Mouse (Mus musculus) T-helper 1 cell (primary cell): ENCODE measurements around the gene Trmt44.

Experiments used
- in situ Hi-C: fragments of 300-600 bp; cut with MboI, MseI; formaldehyde crosslinking; loops from one replicate; pipeline ENCODE4 v1.15.1; 2025; ENCODE audit warnings: high pct_unique_total_duplicates

Trmt44 gene

DNA sequence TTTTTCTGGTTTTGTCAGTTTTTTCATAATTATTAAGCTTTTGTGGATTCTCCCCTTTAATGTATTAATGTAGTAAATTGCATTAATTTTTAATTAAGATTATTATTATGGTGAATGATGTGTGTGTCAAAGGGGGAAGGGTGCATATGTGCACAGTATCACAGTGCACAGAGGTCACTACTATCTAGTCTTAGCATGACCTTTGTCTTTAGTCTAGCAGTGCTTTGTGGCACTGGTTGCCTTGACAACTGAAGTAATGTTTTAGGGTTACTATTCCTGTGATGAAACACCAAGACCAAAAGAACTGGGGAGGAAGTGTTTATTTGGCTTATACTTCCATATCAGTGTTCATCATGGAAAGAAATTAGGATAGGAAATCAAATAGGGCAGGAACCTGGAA, 28.7 kb downstream of the Trmt44 start:
- in situ Hi-C loops, result no loop called here

DNA sequence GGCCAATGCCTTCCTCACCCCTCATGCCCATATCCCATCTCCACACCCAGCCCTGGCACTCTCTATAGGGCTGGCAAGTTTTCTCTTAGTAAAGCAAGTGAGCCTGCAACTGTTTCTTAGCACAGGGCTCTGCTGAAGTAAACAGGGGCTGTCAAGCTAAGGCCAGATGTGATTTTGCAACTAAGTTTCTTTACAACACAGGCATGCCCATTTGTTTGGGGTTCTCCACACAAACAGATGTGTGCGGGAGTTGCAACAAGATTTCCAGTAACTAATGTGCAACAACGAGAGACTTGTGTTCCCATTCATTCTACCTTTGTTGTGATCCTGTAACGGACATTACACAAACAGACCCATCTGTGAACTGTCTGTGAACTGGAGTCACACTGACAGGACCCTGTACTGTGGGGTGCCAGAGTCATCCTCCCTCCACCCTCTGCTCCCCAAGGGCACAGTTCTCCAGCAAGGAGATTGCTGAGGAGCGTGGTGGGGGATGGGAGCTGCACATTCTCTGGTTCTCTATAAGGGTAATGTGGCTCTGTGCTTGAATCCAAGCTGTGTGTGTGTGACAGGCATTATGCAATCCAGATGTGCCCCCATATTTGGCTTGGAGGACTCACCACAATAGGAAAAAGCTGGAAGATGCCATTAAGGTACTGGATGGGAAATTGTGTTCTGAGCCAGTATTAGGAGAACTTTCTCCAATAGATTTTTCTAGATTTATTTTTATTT, 33.6 kb downstream of the Trmt44 start:
- in situ Hi-C loops, result no loop called here

DNA sequence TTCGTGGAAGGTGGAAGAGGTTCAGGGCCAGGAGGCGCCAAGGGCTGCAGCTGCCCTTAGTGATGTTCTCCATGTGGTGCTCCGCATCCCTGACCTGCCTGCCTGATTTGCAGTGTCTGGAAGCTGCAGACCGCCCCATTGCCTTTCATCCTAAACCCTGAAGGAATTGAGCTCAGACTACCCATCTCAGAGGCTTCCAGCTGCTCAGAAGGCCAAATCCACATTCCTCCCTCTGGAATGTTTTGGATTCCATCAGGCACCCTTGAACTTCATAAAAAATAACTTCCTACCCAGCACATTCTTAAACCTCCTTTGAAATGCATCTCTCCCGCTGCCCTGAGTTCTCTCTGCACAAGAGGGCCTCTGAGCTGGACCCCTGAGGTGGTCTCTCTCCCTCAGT, 34.3 kb downstream of the Trmt44 start:
- in situ Hi-C loops, result no loop called here

DNA sequence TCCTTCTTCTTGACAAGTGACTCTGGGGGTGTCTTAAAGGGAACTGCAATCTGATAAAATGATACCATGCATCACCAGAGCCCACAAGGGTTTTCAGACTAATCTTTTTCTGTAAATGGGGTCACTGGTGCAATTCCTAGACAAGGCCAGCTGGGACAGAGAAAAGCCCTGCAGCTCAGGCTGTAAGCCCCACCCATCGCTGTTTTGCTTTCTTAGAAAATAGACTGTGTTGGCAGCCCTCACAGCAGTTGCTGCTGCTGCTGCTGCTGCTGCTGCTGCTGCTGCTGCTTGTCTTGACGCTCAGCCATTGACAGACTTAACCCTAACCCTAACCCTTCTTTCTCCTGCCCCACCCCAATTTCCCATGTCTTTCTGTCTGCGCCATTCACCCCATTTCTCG, 35.3 kb downstream of the Trmt44 start:
- in situ Hi-C loops, result no loop called here

DNA sequence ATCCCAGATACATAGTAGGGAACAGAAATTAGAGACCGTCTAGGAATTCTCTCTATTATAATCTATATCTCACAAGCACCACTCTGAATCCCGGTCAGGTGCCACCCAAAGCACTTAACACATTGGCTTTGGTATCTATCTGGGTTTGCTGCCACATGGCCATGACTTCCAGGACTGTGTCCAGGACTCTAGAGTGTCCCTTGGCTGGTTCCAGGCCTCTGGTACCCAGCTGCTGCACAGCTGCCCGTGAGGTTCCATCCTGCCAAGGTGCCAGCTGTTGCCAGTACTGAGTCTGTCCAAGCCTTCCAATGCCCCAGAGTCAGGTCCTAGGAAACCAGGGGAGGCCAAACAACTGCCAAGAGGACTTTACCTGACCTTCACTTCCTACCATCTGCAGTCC, 36.8 kb downstream of the Trmt44 start:
- in situ Hi-C loops, result no loop called here

DNA sequence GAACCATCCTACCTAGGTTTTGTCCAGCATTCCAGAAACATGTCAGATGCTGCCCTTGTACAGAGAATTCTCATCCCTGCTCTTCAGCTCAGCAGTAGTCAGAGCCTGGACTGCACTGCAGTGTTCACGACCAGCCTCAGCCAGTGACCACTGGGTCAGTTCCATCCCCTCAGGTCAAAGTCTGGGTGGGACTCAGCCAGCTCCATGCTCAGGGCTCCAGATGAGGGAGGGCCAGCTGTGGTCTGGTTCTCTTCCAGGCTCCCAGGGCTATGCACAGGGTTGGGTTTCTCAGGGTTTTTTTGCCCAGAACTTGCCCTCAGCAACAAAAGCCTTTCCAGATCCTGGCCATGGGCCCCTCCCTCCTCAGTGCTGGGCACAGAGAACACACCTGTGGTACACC, 37.4 kb downstream of the Trmt44 start:
- in situ Hi-C loops, result no loop called here

DNA sequence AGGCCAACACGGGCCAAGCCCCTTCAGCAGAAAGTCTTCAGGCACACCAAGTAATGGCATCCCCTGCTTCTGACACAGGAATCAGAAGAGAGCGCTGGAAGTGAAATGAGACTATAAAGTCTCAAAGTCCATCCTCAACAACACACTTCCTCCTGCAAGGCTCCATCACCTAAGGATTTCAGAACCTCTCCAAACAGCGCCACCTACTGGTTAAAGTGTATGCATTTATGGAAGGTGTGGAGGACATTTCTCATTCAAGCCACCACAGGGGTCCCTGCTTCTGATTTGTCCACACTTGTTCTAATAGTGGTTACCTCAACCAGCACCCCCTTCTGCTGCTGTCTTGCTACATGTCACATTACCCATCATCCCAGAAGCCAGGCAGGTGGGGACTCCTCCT, 38.6 kb downstream of the Trmt44 start:
- in situ Hi-C loops, result no loop called here

DNA sequence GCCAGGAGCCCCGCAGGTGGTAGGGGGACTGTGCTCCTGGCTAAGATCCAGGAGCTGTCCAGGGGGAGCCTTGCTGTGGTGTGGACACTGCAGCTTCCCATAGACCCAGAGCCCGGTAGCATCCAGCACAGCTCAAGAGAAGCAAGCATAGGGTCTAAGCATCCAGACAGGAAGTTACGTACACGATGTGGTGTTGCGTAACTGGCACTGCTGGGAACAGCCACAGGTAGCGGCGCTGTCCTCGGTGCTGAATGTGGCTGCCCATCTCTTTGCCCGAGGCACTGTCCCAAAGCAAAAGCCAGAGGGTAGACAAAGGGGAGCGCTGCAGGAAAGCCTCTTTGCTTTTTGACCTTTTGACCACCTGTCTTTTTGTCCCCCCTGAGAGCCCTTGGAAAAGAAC, 43.3 kb downstream of the Trmt44 start:
- in situ Hi-C loops, result no loop called here

DNA sequence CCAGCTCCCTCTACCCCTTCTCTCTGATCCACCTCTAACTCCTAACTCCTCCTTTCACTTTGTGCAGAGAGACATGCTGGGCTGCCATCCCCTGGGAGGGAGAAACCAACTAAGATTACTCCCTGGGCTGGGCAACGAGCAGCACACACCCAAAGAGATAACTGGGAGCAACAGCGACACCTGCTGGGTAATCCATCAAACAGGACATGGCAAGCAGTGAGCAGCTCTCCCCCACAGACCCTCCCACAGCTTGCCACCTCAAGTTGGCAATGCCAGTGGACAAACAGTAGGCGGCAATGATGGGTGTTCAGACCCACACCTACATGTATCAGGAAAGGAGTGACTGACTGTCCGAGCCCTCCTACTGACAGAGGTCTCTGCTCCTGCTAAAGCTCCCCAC, 44.4 kb downstream of the Trmt44 start:
- in situ Hi-C loops, result no loop called here

DNA sequence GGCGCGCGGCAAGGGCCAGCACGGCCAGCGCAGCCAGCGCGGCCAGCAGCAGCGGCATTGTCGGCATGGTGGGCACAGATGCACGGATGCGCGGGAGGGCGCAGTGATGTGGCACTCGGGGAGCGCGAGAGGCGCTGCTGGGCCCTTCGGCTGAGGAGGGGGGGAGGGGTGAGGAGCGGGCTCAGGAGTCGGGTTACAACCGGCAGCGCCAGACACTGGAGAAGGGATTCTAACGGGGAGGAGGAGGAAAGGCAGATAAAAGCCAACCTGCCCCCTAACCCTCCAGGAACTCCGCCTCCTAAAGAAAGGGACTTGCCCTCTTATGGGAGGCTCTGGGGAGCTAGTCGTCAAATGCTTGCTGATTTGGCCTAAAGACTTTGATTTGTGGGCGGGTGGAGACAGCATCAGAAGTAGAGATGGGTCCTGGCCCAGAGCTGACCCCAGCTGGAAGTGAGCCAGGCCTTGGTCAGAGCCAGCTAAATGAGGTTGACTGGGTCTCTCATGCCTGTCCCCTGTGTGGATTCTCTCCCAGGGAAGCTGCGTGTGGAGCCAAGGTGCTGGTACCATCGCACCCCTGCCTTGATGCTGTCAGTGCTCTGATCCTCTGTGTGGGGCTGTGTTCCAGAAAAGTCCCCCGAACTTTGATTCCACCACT, 49.3 kb downstream of the Trmt44 start, which contains the start of gene Cpz:
Gene Cpz, minus strand, starts transcription at position 230 of the 655 bp plus-strand sequence.
- in situ Hi-C loops, result no loop called here

DNA sequence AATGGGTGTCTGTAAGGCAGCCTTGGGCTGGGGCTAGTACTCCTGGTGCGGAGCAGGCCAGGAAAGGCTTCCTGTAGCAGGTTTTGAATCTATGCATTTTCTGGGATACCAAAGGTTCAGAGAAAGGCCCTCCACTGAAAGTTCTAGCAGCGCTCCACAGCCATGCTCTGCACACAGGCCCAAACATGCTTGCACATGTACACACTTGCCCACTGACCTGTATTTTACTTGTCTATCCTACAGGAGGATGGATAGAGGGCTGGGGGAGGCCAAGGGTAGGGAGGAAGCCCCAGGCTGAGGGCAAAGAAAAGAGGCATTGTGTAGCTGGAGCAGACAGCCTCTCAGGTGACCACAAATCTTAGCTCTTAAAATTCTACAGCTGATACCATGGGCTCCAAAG, 50.5 kb downstream of the Trmt44 start:
- in situ Hi-C loops, result no loop called here

DNA sequence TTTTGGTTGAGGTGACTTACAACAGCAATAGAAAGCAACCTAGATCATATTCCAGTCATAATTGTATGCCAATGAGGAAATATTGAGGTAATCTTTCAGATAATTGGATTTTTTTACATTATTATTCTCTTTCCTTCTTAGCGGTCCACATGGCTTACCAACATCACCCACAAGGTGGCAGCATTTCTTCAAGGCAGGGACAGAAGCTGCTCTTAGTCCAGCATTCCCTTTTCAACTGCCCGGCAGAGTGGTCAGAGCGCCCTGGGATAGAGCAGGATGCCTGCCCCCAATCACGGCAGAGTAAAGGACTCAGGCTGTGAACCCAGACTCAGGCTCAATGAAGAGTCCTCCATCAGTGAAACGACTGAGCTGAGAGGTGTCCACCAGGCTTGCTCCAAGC, 51.1 kb downstream of the Trmt44 start:
- in situ Hi-C loops, result no loop called here

DNA sequence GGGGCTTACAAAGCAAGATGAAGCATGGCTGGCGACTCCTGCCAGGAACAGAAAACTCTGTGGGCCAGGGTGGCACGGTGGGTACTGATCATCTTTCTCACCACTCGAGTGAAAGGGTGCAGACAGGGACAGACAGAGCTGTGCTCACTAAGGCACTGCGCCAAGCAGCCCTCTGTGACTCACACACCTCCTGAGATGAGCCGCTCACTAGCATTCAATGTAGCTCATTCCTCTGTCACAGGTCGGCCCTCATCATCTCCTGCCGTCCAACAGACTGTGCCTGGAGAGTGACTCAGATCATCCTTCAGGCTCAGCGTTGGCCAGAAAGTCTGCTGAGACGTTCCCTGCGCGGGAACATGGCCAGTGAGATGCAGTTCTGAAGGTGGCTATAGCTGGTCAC, 58.1 kb downstream of the Trmt44 start:
- in situ Hi-C loops, result no loop called here

DNA sequence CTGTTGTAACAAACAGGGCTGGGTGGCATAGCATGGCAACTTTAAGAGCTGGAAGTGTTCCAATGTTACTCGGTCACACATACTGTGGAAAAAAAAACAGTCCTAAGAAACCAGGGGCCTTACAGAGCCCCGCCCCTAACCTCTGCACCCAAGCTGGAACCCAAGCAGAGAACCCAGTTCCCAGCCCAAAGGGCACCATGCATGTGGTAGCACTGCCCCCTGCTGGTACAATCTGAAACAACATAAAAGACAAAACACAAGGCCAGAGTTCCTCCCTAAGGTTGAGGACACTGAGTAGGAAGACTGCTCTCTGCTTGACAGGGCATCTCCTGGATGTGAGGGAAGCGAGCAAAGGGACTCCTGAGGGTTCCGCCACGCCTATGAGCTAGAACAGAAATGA, 64.3 kb downstream of the Trmt44 start:
- in situ Hi-C loops, result no loop called here
